Mouse (Mus musculus): ENCODE data around the gene Kctd10. TPM values are rescaled to one million over a fixed set of nuclear protein-coding genes. Genes with fewer than 3 reads are reported as not detected.
A peak's percentile ranks its signal among the peaks of the same experiment; 100 is the strongest.

Gene Kctd10
- polyA plus RNA-seq, 1 experiment from 2014 or later = 230 TPM

GRCm38 (mm10) chr5:114370371-114370776 is 9.9 kb downstream of the Kctd10 start:
- no peaks in the 10 kb centered on the region for H3K27me3 ChIP-seq (replicated peaks; ENCODE audit: insufficient read depth, low read length)
- peak overlapping the region; percentile 94 for H3K27ac ChIP-seq (ENCODE audit: low read length)
- TF ChIP-seq CTCF (IDR thresholded peaks at IDR 0.05) = peak; percentile 64
- peak; percentile 94 for TF ChIP-seq EP300 (IDR thresholded peaks at IDR 0.05)
- H3K4me1 ChIP-seq (ENCODE audit: insufficient read depth, low read depth, low read length) = peaks cover 55% of the 10 kb centered on the region
- WGBS = 2% methylated on average over 9 of the region's 9 CpGs
- H3K9ac ChIP-seq (replicated peaks; ENCODE audit: low read depth) = 0 out of 2 replicates have a peak overlapping the region, but pooled peaks have one; percentile 39
- H3K4me2 ChIP-seq (replicated peaks; ENCODE audit: low read depth, low read length) = 0 out of 2 replicates have a peak overlapping the region, but pooled peaks have one; percentile 22
- ATAC-seq = peak; percentile 68
- peak; percentile 97 for DNase-seq (ENCODE audit: low spot score)
- H3K4me3 ChIP-seq (ENCODE audit: low read depth, low read length) = no peak overlapping the region
- H3K36me3 ChIP-seq (ENCODE audit: insufficient read depth, low read length) = peaks cover 46% of the 10 kb centered on the region
- H3K9me3 ChIP-seq (ENCODE audit: low read length) = no peaks in the 10 kb centered on the region

GRCm38 (mm10) chr5:114369921-114370320 is 10.4 kb downstream of the Kctd10 start:
- H3K4me2 ChIP-seq (replicated peaks; ENCODE audit: low read depth, low read length) = no peak overlapping the region
- ATAC-seq = peak; percentile 6
- no peaks in the 10 kb centered on the region for H3K9me3 ChIP-seq (ENCODE audit: low read length)
- peaks cover 50% of the 10 kb centered on the region for H3K36me3 ChIP-seq (ENCODE audit: insufficient read depth, low read length)
- TF ChIP-seq CTCF (IDR thresholded peaks at IDR 0.05) (no peak), EP300 (IDR thresholded peaks at IDR 0.05) (no peak)
- H3K27me3 ChIP-seq (replicated peaks; ENCODE audit: insufficient read depth, low read length) = no peaks in the 10 kb centered on the region
- H3K27ac ChIP-seq (ENCODE audit: low read length) = peak overlapping the region; percentile 94
- H3K4me1 ChIP-seq (ENCODE audit: insufficient read depth, low read depth, low read length) = peaks cover 51% of the 10 kb centered on the region
- DNase-seq (ENCODE audit: low spot score) = no peak
- no peak overlapping the region; the same call in 1 of the 2 replicates for H3K9ac ChIP-seq (replicated peaks; ENCODE audit: low read depth)
- 27% methylated on average over 9 of the region's 9 CpGs for WGBS
- no peak overlapping the region for H3K4me3 ChIP-seq (ENCODE audit: low read depth, low read length)

- Histone ChIP-seq H3K4me1 (ENCODE audit: insufficient read depth, low read depth, low read length) (peaks cover 46% of the 10 kb centered on the region), H3K36me3 (ENCODE audit: insufficient read depth, low read length) (peaks cover 59% of the 10 kb centered on the region), H3K27ac (ENCODE audit: low read length) (peak overlapping the region; percentile 94), H3K27me3 (replicated peaks; ENCODE audit: insufficient read depth, low read length) (no peaks in the 10 kb centered on the region), H3K4me2 (replicated peaks; ENCODE audit: low read depth, low read length) (no peak overlapping the region), H3K9me3 (ENCODE audit: low read length) (no peaks in the 10 kb centered on the region), H3K9ac (replicated peaks; ENCODE audit: low read depth) (no peak overlapping the region), H3K4me3 (ENCODE audit: low read depth, low read length) (no peak overlapping the region)
- no peak for TF ChIP-seq CTCF (IDR thresholded peaks at IDR 0.05)
- peak; percentile 92 for TF ChIP-seq EP300 (IDR thresholded peaks at IDR 0.05)
- 62% methylated on average over 16 of the region's 16 CpGs for WGBS
- DNase-seq (ENCODE audit: low spot score) (peak; percentile 42), ATAC-seq (peak; percentile 2; the same call in 1 of the 2 replicates)
These were observed 11.4 kb downstream of the Kctd10 start for GRCm38 (mm10) chr5:114368803-114369496.

GRCm38 (mm10) chr5:114368121-114368520 is 12.2 kb downstream of the Kctd10 start:
- peaks cover 38% of the 10 kb centered on the region for H3K4me1 ChIP-seq (ENCODE audit: insufficient read depth, low read depth, low read length)
- H3K9me3 ChIP-seq (ENCODE audit: low read length) = no peaks in the 10 kb centered on the region
- H3K9ac ChIP-seq (replicated peaks; ENCODE audit: low read depth) = no peak overlapping the region
- H3K36me3 ChIP-seq (ENCODE audit: insufficient read depth, low read length) = peaks cover 59% of the 10 kb centered on the region
- TF ChIP-seq EP300 (IDR thresholded peaks at IDR 0.05) = no peak
- no peak for TF ChIP-seq CTCF (IDR thresholded peaks at IDR 0.05)
- H3K4me3 ChIP-seq (ENCODE audit: low read depth, low read length) = no peak overlapping the region
- H3K4me2 ChIP-seq (replicated peaks; ENCODE audit: low read depth, low read length) = no peak overlapping the region
- no peak for ATAC-seq
- peak overlapping the region; percentile 54; the same call in 1 of the 2 replicates for H3K27ac ChIP-seq (ENCODE audit: low read length)
- 76% methylated on average over 14 of the region's 14 CpGs for WGBS
- DNase-seq (ENCODE audit: low spot score) = no peak
- H3K27me3 ChIP-seq (replicated peaks; ENCODE audit: insufficient read depth, low read length) = no peaks in the 10 kb centered on the region

- Histone ChIP-seq H3K4me1 (ENCODE audit: insufficient read depth, low read depth, low read length) (peaks cover 13% of the 10 kb centered on the region), H3K9me3 (ENCODE audit: low read length) (no peaks in the 10 kb centered on the region), H3K4me2 (replicated peaks; ENCODE audit: low read depth, low read length) (no peak overlapping the region), H3K4me3 (ENCODE audit: low read depth, low read length) (no peak overlapping the region), H3K36me3 (ENCODE audit: insufficient read depth, low read length) (peaks cover 76% of the 10 kb centered on the region), H3K27ac (ENCODE audit: low read length) (peak overlapping the region; percentile 81), H3K27me3 (replicated peaks; ENCODE audit: insufficient read depth, low read length) (no peaks in the 10 kb centered on the region), H3K9ac (replicated peaks; ENCODE audit: low read depth) (peak overlapping the region; percentile 24; the same call in 1 of the 2 replicates)
- WGBS = 39% methylated on average over 23 of the region's 23 CpGs
- DNase-seq (ENCODE audit: low spot score) = peak; percentile 93
- ATAC-seq = peak; percentile 87
- TF ChIP-seq EP300 (IDR thresholded peaks at IDR 0.05) (peak; percentile 93), CTCF (IDR thresholded peaks at IDR 0.05) (no peak)
These were observed 15.1 kb downstream of the Kctd10 start for GRCm38 (mm10) chr5:114365043-114365752.

GRCm38 (mm10) chr5:114360968-114361367 is 19.3 kb downstream of the Kctd10 start:
- peaks cover 52% of the 10 kb centered on the region; the same call in 1 of the 2 replicates for H3K36me3 ChIP-seq (ENCODE audit: insufficient read depth, low read length)
- WGBS = 84% methylated on average over 15 of the region's 15 CpGs

More at GRCm38 (mm10) chr5:114360968-114361367, 19.3 kb downstream of the Kctd10 start:
- Histone ChIP-seq H3K4me2 (replicated peaks; ENCODE audit: low read depth, low read length) (no peak overlapping the region), H3K9ac (replicated peaks; ENCODE audit: low read depth) (no peak overlapping the region), H3K4me3 (ENCODE audit: low read depth, low read length) (no peak overlapping the region), H3K27me3 (replicated peaks; ENCODE audit: insufficient read depth, low read length) (no peaks in the 10 kb centered on the region), H3K4me1 (ENCODE audit: insufficient read depth, low read depth, low read length) (peaks cover 12% of the 10 kb centered on the region), H3K9me3 (ENCODE audit: low read length) (no peaks in the 10 kb centered on the region), H3K27ac (ENCODE audit: low read length) (no peak overlapping the region)
- TF ChIP-seq EP300 (IDR thresholded peaks at IDR 0.05) (no peak), CTCF (IDR thresholded peaks at IDR 0.05) (no peak)
- no peak for DNase-seq (ENCODE audit: low spot score)
- ATAC-seq = no peak

Data from lung, postnatal 0 days (tissue).